Mouse (Mus musculus): ENCODE data around the gene Cp.
"Not testable (repeated sequence)": the region's sequence is repeated elsewhere in the genome, so short reads cannot be mapped to it uniquely, and the experiment has no call there.

Gene Cp

GRCm38 (mm10) chr3:19956885-19957284 is at the start of gene Cp:
Cp (plus strand) TSS chr3:19957054.
- DNase-seq (ENCODE audit: low read depth), result peak; percentile 51

- DNase-seq (ENCODE audit: low read depth), result no peak
Measured at GRCm38 (mm10) chr3:19948552-19948951, 8.3 kb upstream of the Cp start.

- not testable (repeated sequence) for DNase-seq (ENCODE audit: low read depth)
Measured at GRCm38 (mm10) chr3:19949401-19949800, 7.5 kb upstream of the Cp start.

- DNase-seq (ENCODE audit: low read depth), result no peak
Measured at GRCm38 (mm10) chr3:19953425-19953824, 3.4 kb upstream of the Cp start.

- peak; percentile 90 for DNase-seq (ENCODE audit: low read depth)
Measured at GRCm38 (mm10) chr3:19953865-19954264, 3.0 kb upstream of the Cp start.

- DNase-seq (ENCODE audit: low read depth), result peak; percentile 13
Measured at GRCm38 (mm10) chr3:19958031-19958430, 1.2 kb downstream of the Cp start.

- no peak for DNase-seq (ENCODE audit: low read depth)
Measured at GRCm38 (mm10) chr3:19958983-19959382, 2.1 kb downstream of the Cp start.

GRCm38 (mm10) chr3:19960570-19961114 is 3.8 kb downstream of the Cp start:
- no peak for DNase-seq (ENCODE audit: low read depth)

GRCm38 (mm10) chr3:19961341-19961740 is 4.5 kb downstream of the Cp start:
- DNase-seq (ENCODE audit: low read depth), result no peak

GRCm38 (mm10) chr3:19962769-19963513 is 6.1 kb downstream of the Cp start:
- DNase-seq (ENCODE audit: low read depth), result no peak

GRCm38 (mm10) chr3:19964625-19965188 is 7.9 kb downstream of the Cp start:
- DNase-seq (ENCODE audit: low read depth), result no peak

- DNase-seq (ENCODE audit: low read depth), result no peak
Measured at GRCm38 (mm10) chr3:19965239-19965638, 8.4 kb downstream of the Cp start.

GRCm38 (mm10) chr3:19966072-19966471 is 9.2 kb downstream of the Cp start:
- DNase-seq (ENCODE audit: low read depth), result no peak

GRCm38 (mm10) chr3:19978474-19978873 is 21.6 kb downstream of the Cp start:
- no peak for DNase-seq (ENCODE audit: low read depth)

GRCm38 (mm10) chr3:19981156-19981555 is 24.3 kb downstream of the Cp start:
- no peak for DNase-seq (ENCODE audit: low read depth)

GRCm38 (mm10) chr3:19982846-19983245 is 26.0 kb downstream of the Cp start:
- DNase-seq (ENCODE audit: low read depth), result no peak

- DNase-seq (ENCODE audit: low read depth), result no peak
Measured at GRCm38 (mm10) chr3:19986123-19986522, 29.3 kb downstream of the Cp start.

GRCm38 (mm10) chr3:19990031-19990430 is 33.2 kb downstream of the Cp start:
- DNase-seq (ENCODE audit: low read depth), result no peak

GRCm38 (mm10) chr3:19992388-19992787 is 35.5 kb downstream of the Cp start:
- DNase-seq (ENCODE audit: low read depth), result no peak

- no peak for DNase-seq (ENCODE audit: low read depth)
Measured at GRCm38 (mm10) chr3:19999551-19999950, 42.7 kb downstream of the Cp start.

- DNase-seq (ENCODE audit: low read depth), result no peak
Measured at GRCm38 (mm10) chr3:20000806-20001205, 44.0 kb downstream of the Cp start.

GRCm38 (mm10) chr3:20002786-20003185 is 45.9 kb downstream of the Cp start:
- DNase-seq (ENCODE audit: low read depth), result peak; percentile 47

GRCm38 (mm10) chr3:20004422-20004821 is 47.6 kb downstream of the Cp start:
- no peak for DNase-seq (ENCODE audit: low read depth)

GRCm38 (mm10) chr3:20005611-20006010 is 48.8 kb downstream of the Cp start:
- DNase-seq (ENCODE audit: low read depth), result no peak
